Mouse (Mus musculus): ENCODE measurements around the gene Epb41l2. TPM values are rescaled to one million over a fixed set of nuclear protein-coding genes. Genes with fewer than 3 reads are reported as not detected.

The Epb41l2 gene
- polyA plus RNA-seq, 1 experiment, result 37.9 TPM

DNA sequence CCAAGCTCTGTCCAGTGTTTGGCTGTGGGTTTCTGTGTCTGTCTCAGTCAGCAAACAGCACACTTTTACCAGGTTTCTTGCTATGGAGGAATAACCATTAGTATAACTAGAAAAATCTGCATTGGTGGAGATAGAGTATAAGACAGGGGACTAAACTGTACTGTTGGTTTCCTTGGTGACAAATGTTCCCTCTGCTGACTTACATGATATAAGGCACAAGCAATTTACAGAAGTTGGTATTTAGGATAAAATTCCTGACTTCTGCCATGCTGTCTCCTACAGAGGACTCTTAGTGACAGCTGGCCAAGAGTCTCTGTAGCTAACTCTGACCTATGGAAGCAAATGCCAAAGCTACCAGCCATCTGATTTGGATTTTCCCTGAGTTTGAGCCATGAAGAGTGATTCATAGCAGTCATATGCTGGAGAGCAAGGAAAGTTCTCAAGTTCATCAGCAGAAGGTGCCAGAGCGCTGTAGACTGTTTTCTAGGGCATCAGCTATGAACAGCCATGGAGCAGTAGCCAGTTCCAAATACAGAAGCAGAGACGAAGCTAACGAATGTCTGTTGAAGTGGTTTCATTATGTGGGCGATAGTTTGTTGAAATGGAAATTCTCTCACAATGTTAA, 179.7 kb downstream of the Epb41l2 start:
- TF ChIP-seq CTCF (IDR thresholded peaks at IDR 0.05; ENCODE audit: control insufficient read depth, insufficient read depth, insufficient read length) (no peak), CEBPB (IDR thresholded peaks at IDR 0.05; ENCODE audit: low read depth) (no peak), FOSL1 (IDR thresholded peaks at IDR 0.05; ENCODE audit: insufficient read depth, low read length, poor library complexity, severe bottlenecking) (no peak)
- Histone ChIP-seq H3ac (ENCODE audit: control insufficient read depth, insufficient read length, low read depth) (no peak overlapping the region), H3K79me2 (ENCODE audit: control insufficient read depth, insufficient read depth) (no peaks in the 10 kb centered on the region), H3K27me3 (ENCODE audit: control insufficient read depth, insufficient read depth, insufficient read length) (no peaks in the 10 kb centered on the region), H3K36me3 (ENCODE audit: control insufficient read depth, insufficient read depth) (no peaks in the 10 kb centered on the region), H3K4me3 (ENCODE audit: insufficient read depth, poor library complexity, severe bottlenecking) (no peak overlapping the region), H3K79me3 (ENCODE audit: low read depth) (no peaks in the 10 kb centered on the region)

- no peaks in the 10 kb centered on the region for H3K79me3 ChIP-seq (ENCODE audit: low read depth)
- TF ChIP-seq FOSL1 (IDR thresholded peaks at IDR 0.05; ENCODE audit: insufficient read depth, low read length, poor library complexity, severe bottlenecking) (no peak), MYOG (IDR thresholded peaks at IDR 0.05; ENCODE audit: control insufficient read depth, extremely low read depth, insufficient read length) (no peak), MYOD1 (IDR thresholded peaks at IDR 0.05; ENCODE audit: control insufficient read depth, insufficient read length, low read depth) (no peak), USF1 (IDR thresholded peaks at IDR 0.05; ENCODE audit: low read depth) (no peak), CTCF (IDR thresholded peaks at IDR 0.05; ENCODE audit: control insufficient read depth, insufficient read depth, insufficient read length) (no peak)
Measured at GRCm38 (mm10) chr10:25539771-25540168, 180.2 kb downstream of the Epb41l2 start.

GRCm38 (mm10) chr10:25541097-25541496, 181.5 kb downstream of the Epb41l2 start:
- H3K79me3 ChIP-seq (ENCODE audit: low read depth), result no peaks in the 10 kb centered on the region
- H3K36me3 ChIP-seq (ENCODE audit: control insufficient read depth, insufficient read depth), result no peaks in the 10 kb centered on the region
- TF ChIP-seq MYOG (IDR thresholded peaks at IDR 0.05; ENCODE audit: control insufficient read depth, extremely low read depth, insufficient read length), result no peak
- no peak for TF ChIP-seq CEBPB (IDR thresholded peaks at IDR 0.05; ENCODE audit: low read depth)
- TF ChIP-seq USF1 (IDR thresholded peaks at IDR 0.05; ENCODE audit: low read depth), result no peak
- no peak for TF ChIP-seq CTCF (IDR thresholded peaks at IDR 0.05; ENCODE audit: control insufficient read depth, insufficient read depth, insufficient read length)
- no peak for TF ChIP-seq FOSL1 (IDR thresholded peaks at IDR 0.05; ENCODE audit: insufficient read depth, low read length, poor library complexity, severe bottlenecking)
- TF ChIP-seq MYOD1 (IDR thresholded peaks at IDR 0.05; ENCODE audit: control insufficient read depth, insufficient read length, low read depth), result no peak
- TF ChIP-seq MAX (IDR thresholded peaks at IDR 0.05), result no peak
- no peaks in the 10 kb centered on the region for H3K79me2 ChIP-seq (ENCODE audit: control insufficient read depth, insufficient read depth)
- no peak overlapping the region for H3ac ChIP-seq (ENCODE audit: control insufficient read depth, insufficient read length, low read depth)
- H3K27me3 ChIP-seq (ENCODE audit: control insufficient read depth, insufficient read depth, insufficient read length), result no peaks in the 10 kb centered on the region
- no peak overlapping the region for H3K4me3 ChIP-seq (ENCODE audit: insufficient read depth, poor library complexity, severe bottlenecking)

More at GRCm38 (mm10) chr10:25539771-25540168, 180.2 kb downstream of the Epb41l2 start:
- no peaks in the 10 kb centered on the region for H3K36me3 ChIP-seq (ENCODE audit: control insufficient read depth, insufficient read depth)
- H3K4me3 ChIP-seq (ENCODE audit: insufficient read depth, poor library complexity, severe bottlenecking), result no peak overlapping the region
- H3K79me2 ChIP-seq (ENCODE audit: control insufficient read depth, insufficient read depth), result no peaks in the 10 kb centered on the region
- no peaks in the 10 kb centered on the region for H3K27me3 ChIP-seq (ENCODE audit: control insufficient read depth, insufficient read depth, insufficient read length)
- H3ac ChIP-seq (ENCODE audit: control insufficient read depth, insufficient read length, low read depth), result no peak overlapping the region

DNA sequence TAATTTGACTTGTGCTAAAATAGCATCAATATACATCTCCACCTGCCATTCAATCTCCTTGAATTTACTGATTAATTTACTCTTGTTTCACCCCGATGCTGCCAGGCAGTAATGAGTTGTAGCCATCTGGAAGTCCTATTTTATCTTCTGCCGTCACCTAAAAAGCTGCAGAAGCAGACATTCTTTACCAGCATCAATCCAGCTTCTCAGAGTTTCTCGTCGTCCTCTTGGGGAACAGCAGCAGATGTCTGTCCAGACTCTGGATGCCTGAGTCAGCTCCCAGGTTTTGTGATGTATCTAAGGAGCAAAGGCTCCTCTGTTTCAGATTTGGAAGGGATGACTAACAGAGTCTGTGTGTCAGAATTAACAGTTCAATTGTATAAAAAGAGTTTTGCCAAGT, 193.3 kb downstream of the Epb41l2 start:
- H3K79me3 ChIP-seq (ENCODE audit: low read depth), result no peaks in the 10 kb centered on the region
- no peak overlapping the region for H3K4me3 ChIP-seq (ENCODE audit: insufficient read depth, poor library complexity, severe bottlenecking)
- TF ChIP-seq USF1 (IDR thresholded peaks at IDR 0.05; ENCODE audit: low read depth) (no peak), CEBPB (IDR thresholded peaks at IDR 0.05; ENCODE audit: low read depth) (no peak), MAX (IDR thresholded peaks at IDR 0.05) (no peak), CTCF (IDR thresholded peaks at IDR 0.05; ENCODE audit: control insufficient read depth, insufficient read depth, insufficient read length) (no peak), MYOG (IDR thresholded peaks at IDR 0.05; ENCODE audit: control insufficient read depth, extremely low read depth, insufficient read length) (no peak), FOSL1 (IDR thresholded peaks at IDR 0.05; ENCODE audit: insufficient read depth, low read length, poor library complexity, severe bottlenecking) (no peak), MYOD1 (IDR thresholded peaks at IDR 0.05; ENCODE audit: control insufficient read depth, insufficient read length, low read depth) (no peak)
- no peaks in the 10 kb centered on the region for H3K79me2 ChIP-seq (ENCODE audit: control insufficient read depth, insufficient read depth)
- H3ac ChIP-seq (ENCODE audit: control insufficient read depth, insufficient read length, low read depth), result no peak overlapping the region
- H3K36me3 ChIP-seq (ENCODE audit: control insufficient read depth, insufficient read depth), result no peaks in the 10 kb centered on the region
- no peaks in the 10 kb centered on the region for H3K27me3 ChIP-seq (ENCODE audit: control insufficient read depth, insufficient read depth, insufficient read length)

DNA sequence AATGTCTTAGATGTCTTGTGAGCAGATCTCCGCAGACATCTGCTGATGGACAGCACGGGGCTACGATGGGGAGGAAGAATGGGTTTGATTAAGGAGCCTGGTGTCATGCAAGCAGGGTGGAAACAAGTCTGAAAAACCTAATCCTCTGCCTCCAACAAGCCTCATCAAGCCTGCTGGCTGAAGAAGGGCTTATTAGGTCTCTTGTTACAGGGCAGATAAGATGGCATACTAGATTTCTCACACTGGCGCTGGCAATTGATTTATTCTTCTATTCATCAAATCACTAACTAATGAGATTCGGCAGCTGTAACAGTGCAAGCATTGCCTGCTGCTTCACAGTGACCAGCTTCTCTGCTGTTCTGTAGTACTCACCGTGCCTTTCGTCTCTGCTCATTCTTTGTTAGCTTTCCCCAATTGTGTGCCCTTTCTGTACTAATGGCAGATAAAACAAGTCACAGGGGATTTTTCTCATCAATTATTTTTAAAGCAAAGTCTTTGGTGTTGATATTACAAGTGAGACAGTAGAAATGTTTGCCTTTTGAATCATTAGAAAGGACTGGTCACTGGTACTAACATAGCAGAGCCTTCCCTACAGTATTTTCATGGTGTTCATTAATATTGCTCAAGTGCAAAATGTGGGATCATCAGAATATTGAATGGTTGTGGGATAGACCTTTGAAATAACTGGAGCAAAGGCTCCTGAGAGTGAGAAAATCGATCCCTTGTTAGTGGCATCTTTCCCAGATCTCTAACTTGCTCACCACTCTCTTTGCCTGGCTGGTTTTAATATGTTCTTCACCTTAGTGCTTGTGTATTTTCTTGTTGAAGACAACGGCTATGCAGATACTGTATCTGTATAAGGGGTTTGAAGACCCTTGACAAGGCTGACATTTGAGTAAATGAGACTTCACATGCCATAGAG, 212.0 kb downstream of the Epb41l2 start:
- Histone ChIP-seq H3K79me2 (ENCODE audit: control insufficient read depth, insufficient read depth) (no peaks in the 10 kb centered on the region), H3ac (ENCODE audit: control insufficient read depth, insufficient read length, low read depth) (no peak overlapping the region), H3K79me3 (ENCODE audit: low read depth) (no peaks in the 10 kb centered on the region), H3K27me3 (ENCODE audit: control insufficient read depth, insufficient read depth, insufficient read length) (no peaks in the 10 kb centered on the region), H3K36me3 (ENCODE audit: control insufficient read depth, insufficient read depth) (no peaks in the 10 kb centered on the region), H3K4me3 (ENCODE audit: insufficient read depth, poor library complexity, severe bottlenecking) (no peak overlapping the region)
- TF ChIP-seq USF1 (IDR thresholded peaks at IDR 0.05; ENCODE audit: low read depth) (no peak), MAX (IDR thresholded peaks at IDR 0.05) (no peak)

Other genes with a start within 250 kb of the Epb41l2 start
- 4.6 TPM for gene Akap7, start 51.9 kb upstream of the Epb41l2 start, polyA plus RNA-seq (2012; fragmentation: generic; extraction: Trizol)
- gene Smlr1, start 176.5 kb downstream of the Epb41l2 start, polyA plus RNA-seq (2012; fragmentation: generic; extraction: Trizol), result not detected

Measured in C2C12 (cell line).